Mouse (Mus musculus) thymus, postnatal 4 days (tissue): Measurements from ENCODE around the gene Igf2bp3.
A peak's percentile ranks its signal among the peaks of the same experiment; 100 is the strongest.
"Not testable (repeated sequence)": the region's sequence is repeated elsewhere in the genome, so short reads cannot be mapped to it uniquely, and the experiment has no call there.

Experiments
- DNase-seq: peaks from one replicate; pipeline ENCODE4 v3.0.0; 2021

Gene Igf2bp3

DNA sequence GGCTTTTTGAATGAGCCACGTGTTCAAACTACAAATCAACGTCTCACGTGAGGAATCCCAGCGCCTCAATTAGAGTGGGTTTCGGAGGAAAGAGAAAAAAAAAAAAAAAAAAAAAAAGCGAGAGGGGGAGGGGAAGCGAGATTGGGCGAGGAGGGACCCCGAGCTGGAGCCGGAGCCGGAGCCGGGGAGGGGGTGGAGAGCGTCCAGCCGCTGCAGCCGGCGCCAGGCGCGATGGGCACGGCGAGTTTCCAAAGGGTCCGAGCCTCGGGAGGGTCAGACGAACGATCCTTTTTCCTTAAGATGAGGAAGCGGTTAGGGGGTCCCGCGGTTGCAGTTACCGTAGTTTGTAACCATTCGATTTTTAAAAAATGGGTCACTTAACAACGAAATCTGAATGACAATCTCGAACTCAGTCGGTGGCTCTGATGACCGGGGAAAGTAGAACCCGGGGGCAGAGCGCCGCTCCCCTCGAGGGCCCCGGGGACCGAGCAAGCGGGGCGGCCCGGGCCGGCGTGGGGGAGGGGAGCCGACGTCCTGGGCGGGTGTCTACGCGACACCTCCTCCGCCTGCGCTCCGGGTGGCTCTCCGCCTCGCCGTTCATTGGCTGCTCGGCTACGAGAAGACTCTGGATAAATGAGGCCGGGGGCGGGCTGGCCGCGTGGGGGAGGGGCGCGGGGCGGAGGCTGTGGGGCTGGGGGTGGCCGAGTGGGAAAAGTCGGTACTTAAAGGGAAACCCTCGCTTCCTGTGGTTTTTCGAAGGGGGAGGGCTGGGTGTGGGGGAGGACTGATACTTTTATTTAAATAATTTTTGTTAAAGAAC, at the start of gene Igf2bp3:
Igf2bp3 (minus strand) TSS at position 30 of the 820 bp plus-strand sequence.
- peak; percentile 97 for DNase-seq

GRCm38 (mm10) chr6:49264446-49264845, 49.7 kb upstream of the Igf2bp3 start:
- not testable (repeated sequence) for DNase-seq

DNA sequence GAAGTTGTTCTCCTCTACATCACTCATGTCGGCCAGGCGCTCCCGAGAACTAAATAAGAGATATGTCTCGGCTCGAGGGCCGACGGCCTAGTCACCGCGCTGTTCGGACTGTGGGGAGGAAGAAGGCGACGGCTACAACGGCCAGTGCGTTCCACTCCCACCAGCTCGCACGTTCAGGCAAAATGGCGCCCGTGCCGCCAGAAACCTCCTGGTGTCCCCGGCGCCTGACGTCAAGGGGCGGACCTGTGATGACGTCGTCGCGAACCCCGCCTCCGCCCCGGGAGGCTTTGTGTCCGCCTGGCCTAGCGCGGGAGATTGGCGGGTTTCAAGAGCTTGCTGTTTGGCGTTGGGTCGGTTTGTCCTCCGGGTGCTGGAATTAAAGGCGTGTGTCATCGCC, 49.1 kb upstream of the Igf2bp3 start, which contains the start of gene Tra2a:
Tra2a (minus strand) TSS at position 187 of the 397 bp plus-strand sequence.
- peak; percentile 98 for DNase-seq

GRCm38 (mm10) chr6:49263081-49263846, 48.5 kb upstream of the Igf2bp3 start:
- DNase-seq: no peak

DNA sequence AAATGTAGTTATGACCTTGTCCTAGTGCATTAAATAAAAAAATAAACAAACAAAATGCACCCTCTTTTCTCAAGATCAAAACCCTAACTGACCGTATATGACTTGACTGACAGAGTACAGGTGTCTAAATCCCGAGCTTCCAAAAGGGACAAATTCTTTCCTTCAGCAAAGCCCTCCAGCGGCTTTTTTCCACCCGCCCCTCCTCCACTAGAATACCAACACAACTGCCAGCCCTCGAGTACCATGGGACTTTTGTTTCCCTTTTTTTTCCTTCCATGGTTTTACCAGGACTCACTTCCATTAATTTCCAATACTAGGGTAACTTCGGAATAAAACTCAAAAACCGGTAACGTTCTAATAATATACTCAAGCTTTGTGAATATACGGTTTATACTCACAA, 47.7 kb upstream of the Igf2bp3 start:
- no peak for DNase-seq

DNA sequence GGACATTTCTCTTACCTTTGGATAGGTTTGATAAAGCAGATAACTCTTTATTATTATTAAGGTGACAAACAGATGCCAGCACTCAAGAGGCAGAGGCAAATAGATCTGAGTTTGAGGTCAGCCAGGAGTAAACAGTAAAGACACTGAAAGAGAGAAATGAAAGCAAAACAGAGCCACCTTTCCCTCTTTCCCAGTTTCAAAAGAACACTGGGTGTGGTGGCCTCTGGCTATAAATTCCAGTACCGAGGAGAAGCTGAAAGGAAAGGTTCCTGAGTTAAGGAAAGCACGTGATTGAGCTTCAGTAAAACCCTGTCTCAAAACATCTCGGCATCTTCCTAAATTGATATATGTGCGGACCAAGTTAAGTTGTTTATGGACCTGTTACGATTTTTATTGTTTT, 45.0 kb upstream of the Igf2bp3 start:
- DNase-seq: no peak

DNA sequence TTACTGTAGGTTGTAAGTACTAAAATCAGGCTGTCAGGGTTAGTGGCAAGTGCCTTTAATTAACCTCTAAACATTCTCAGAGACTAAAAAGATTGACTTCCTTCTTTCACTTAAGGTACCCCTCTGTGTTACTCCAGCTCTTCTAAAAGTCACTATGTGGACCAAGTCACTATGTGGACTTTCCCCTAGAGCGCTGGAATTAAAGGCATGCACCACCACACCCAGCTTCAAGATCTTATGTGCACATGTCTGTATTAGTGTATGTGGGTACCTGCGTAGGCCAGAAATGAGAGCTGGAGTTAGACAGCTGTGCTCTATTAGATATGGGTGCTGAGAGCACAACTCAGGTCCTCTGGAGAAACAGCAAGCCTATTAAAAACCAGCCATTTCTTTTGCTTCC, 43.1 kb upstream of the Igf2bp3 start:
- no peak for DNase-seq

- DNase-seq: no peak
Observed at GRCm38 (mm10) chr6:49252207-49252606, 37.5 kb upstream of the Igf2bp3 start.

GRCm38 (mm10) chr6:49251199-49251598, 36.4 kb upstream of the Igf2bp3 start:
- DNase-seq: no peak

GRCm38 (mm10) chr6:49247246-49247645, 32.5 kb upstream of the Igf2bp3 start:
- no peak for DNase-seq

DNA sequence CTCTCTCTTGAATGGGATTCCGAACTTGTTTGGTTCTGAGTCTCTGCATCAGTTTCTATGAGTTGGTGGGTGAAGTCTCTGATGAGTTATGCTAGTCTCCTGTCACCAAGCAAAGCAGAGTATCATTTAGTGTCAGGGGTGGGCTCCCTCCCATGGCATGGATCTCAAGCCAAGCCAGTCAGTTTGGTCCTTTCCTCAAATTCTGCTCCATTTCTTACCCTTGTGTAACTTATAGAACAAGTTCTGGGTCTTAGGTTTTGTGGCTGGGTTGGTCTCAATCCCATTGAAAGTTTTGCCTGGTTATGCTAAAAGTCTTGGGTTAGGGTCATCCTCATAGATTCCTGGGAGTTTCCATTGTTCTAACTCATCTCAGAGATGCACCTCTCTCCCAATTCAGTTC, 27.6 kb upstream of the Igf2bp3 start:
- no peak for DNase-seq

- no peak for DNase-seq
Observed at GRCm38 (mm10) chr6:49241562-49241961, 26.8 kb upstream of the Igf2bp3 start.

DNA sequence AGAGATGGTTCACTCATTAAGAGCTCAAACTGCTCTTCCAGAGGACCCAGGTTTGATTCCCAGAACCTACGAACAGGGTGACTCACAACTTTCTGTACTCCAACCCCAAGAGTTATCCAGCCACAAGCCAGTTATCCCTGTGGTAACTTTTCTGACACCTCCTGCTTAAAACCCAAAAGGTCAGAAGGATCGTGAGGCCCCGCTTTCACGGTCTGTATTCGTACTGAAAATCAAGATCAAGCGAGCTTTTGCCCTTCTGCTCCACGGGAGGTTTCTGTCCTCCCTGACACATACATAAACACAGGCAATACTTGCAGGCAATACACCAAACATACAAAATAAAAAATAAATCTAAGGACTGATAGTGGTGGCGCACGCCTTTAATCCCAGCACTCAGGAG, 21.6 kb upstream of the Igf2bp3 start:
- DNase-seq: peak; percentile 100

DNA sequence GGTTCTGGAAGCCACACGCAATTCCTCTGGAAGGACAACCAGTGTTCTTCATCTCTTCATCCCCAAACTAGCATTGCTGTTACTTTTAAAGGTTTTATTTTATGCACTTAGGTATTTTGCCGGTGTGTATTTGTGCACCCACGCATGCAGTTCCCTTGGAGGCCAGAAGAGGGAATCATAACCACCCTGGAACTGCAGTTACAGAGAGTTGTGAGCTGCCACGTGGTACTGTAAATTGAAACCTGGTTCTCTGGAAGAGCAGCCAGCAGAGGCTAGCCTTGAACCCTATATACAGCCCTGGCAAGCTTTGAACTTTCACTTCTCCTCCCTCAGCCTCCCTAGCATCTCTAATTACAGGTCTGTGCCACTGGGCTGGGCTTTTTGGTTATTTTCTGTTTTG, 18.6 kb upstream of the Igf2bp3 start:
- DNase-seq: peak; percentile 73

- peak; percentile 62 for DNase-seq
Observed at GRCm38 (mm10) chr6:49228126-49228679, 13.4 kb upstream of the Igf2bp3 start.

GRCm38 (mm10) chr6:49227184-49227735, 12.5 kb upstream of the Igf2bp3 start:
- peak; percentile 86 for DNase-seq

DNA sequence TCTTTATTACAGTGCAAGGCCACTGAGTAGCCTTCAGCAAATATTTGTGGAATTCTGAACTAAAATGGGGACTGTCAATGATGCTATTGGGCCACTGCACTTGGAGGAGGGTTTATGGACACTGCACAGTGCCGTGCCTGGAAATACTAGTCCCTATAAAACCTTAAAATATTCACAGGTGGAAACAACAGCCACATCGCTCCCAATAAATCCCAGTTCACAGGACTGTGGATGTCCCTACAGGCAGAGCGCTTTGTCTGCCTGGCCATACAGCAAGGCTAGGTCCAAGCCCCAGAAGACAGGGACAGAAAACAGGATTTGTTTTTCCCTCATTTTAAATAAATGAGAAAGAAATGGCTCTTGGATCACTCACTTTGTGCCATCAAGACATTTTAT, 11.0 kb upstream of the Igf2bp3 start:
- DNase-seq: no peak

DNA sequence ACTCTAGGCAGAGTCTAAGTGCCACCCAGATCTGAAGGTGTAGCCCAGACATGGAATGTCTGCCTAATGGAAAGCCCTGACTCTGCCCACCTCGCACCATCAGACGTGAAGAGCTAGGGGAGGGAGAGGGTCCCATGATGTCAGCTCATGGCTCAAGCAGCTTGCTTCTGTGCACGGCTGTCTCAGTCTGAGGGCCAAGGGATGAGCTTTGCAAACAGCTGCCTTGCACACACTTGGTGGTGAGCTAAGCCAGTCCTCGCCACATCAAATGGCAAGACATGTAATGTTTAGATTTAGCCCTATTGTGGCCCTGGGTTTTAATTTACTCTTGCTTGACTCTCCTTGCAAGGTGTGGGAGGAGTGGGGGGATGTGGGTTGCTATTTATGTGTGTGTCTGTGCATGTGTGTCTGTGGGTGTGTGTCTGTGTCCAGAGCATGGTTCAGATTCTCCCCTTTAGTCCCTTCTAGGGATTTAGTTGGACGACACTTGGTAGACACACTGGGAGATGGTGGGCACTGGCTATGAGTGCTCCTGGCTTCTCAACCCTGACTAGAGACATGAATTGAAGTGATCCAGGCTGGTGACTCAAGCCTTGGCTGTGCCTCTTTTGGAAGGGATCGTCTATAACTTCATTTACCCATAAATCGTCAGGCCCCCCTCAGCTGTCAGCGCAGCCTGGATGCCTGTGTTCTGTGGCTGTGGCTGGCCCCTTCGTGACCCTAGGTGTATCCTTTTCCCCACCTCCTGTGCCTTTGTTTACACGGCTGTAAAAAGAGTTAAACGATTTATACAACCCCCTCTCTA, 10.4 kb upstream of the Igf2bp3 start:
- no peak for DNase-seq

- DNase-seq: no peak
Observed at GRCm38 (mm10) chr6:49221906-49222305, 7.1 kb upstream of the Igf2bp3 start.

DNA sequence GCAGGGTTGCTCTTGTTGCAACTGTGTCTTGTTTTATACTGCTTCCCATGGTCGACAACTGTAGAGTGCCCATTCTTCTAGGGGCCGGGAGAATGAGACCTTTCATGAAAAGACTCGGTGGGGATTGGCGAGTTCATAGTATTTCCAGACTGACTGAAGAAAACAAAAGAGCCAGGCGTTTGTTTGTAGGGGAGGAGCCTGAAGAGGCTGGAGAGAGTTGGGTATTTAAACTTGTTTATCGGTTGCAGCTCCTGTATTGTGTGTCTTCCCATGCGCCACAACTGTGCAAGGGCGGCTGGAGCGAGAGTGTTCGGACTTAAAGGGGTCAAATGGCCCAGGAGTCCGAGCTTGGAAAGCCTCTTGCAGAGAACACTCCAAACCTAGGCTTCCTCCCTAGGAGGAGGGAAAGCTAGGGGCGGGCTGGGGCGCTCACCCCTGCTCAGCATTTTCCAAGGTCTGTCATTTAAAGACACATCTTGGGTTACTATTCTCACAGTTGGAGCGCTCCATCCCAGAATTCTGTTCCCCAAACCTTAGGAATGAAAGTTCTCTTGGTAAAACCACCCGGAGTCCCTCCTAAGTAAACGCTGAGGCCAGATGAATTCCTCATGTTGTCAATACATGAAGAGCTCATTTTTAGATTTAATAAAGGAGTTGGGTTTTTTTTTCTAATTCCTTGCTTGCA, 5.3 kb upstream of the Igf2bp3 start:
- peak; percentile 31 for DNase-seq

- no peak for DNase-seq
Observed at GRCm38 (mm10) chr6:49219001-49219560, 4.3 kb upstream of the Igf2bp3 start.
